Mouse (Mus musculus) limb, embryonic 14.5 days (tissue): Measurements from ENCODE around the gene Smpdl3a. TPM values are rescaled to one million over a fixed set of nuclear protein-coding genes. Genes with fewer than 3 reads are reported as not detected.

Source experiments
- ATAC-seq: fragments of 200-750 bp; cut with Nextera tagmentation; 2 replicates; pipeline ENCODE4 v1.8.0; 2017; ENCODE audit warnings: low read depth, moderate number of reproducible peaks, moderate TSS enrichment; ENCODE audit not compliant: low FRiP score
- DNase-seq: peaks from one replicate; pipeline ENCODE4 v3.0.0-alpha.2; 2015; ENCODE audit warnings: low spot score
- H3K27ac ChIP-seq: fragments of 300-500 bp; sonication (generic); replicated peaks from 2 replicates; pipeline ENCODE4 v1.5.1; 2014; ENCODE audit warnings: low read depth, mild to moderate bottlenecking, low read length, moderate library complexity, mixed read lengths
- H3K27me3 ChIP-seq: fragments of 300-500 bp; sonication (generic); 2 replicates; pipeline ENCODE4 v1.6.1; 2014; ENCODE audit warnings: low read length, mixed read lengths; ENCODE audit not compliant: control insufficient read depth, insufficient read depth
- H3K36me3 ChIP-seq: fragments of 300-500 bp; sonication (generic); 2 replicates; pipeline ENCODE4 v1.6.1; 2014; ENCODE audit warnings: mild to moderate bottlenecking, low read length, moderate library complexity, mixed read lengths; ENCODE audit not compliant: control insufficient read depth, insufficient read depth
- H3K4me1 ChIP-seq: fragments of 300-500 bp; sonication (generic); 2 replicates; pipeline ENCODE4 v1.6.1; 2014; ENCODE audit warnings: antibody characterized with exemption, low read length, mixed read lengths; ENCODE audit not compliant: control insufficient read depth, insufficient read depth
- H3K4me2 ChIP-seq: fragments of 300-500 bp; sonication (generic); replicated peaks from 2 replicates; pipeline ENCODE4 v1.6.1; 2014; ENCODE audit warnings: low read depth, mild to moderate bottlenecking, low read length, moderate library complexity; ENCODE audit not compliant: severe bottlenecking
- H3K4me3 ChIP-seq: fragments of 300-500 bp; sonication (generic); replicated peaks from 2 replicates; pipeline ENCODE4 v1.5.1; 2014; ENCODE audit warnings: low read length
- H3K9ac ChIP-seq: fragments of 300-500 bp; sonication (generic); 2 replicates; pipeline ENCODE4 v1.6.1; 2014; ENCODE audit warnings: mild to moderate bottlenecking, low read depth, low read length, moderate library complexity; ENCODE audit not compliant: severe bottlenecking
- H3K9me3 ChIP-seq: fragments of 300-500 bp; sonication (generic); 2 replicates; pipeline ENCODE4 v1.6.1; 2016; ENCODE audit warnings: low read length; ENCODE audit not compliant: control insufficient read depth
- POLR2A ChIP-seq: fragments of 200-500 bp; IDR thresholded peaks from 2 replicates; pipeline ENCODE4 v1.8.0; 2012; ENCODE audit warnings: inconsistent platforms, mild to moderate bottlenecking, moderate library complexity, borderline replicate concordance; ENCODE audit not compliant: insufficient read depth, insufficient read length; ENCODE audit errors: extremely low read depth
- WGBS: fragments of 180-500 bp; shearing (Covaris S2); extraction: QIAGEN DNeasy Blood & Tissue Kit; methylation state at CpG from one replicate; pipeline ENCODE4 v1.1.7; 2014; 5-methylcytosine and 5-hydroxymethylcytosine counted together
- polyA plus RNA-seq, 2 experiments: library from polyadenylated mRNA; depleted of rRNA in 1 of 2; stranded (reverse) in 1 of 2; unstranded in 1 of 2; fragments of >200 nt; fragmentation: Nextera tagmentation in 1 of 2; extraction: Ambion mirVana in 1 of 2; gene quantifications; 2 replicates each; pipeline versions ENCODE4 v1.2.1 to v1.2.3; 2012 to 2014

Smpdl3a gene
- polyA plus RNA-seq, 2 experiments = 13.7 to 14.3 TPM

GRCm38 (mm10) chr10:57785552-57785951, 8.6 kb upstream of the Smpdl3a start:
- no peak for TF ChIP-seq POLR2A
- WGBS = 71% methylated on average over 2 of the region's 2 CpGs
- Histone ChIP-seq H3K4me3 (no peak overlapping the region), H3K27me3 (no peaks in the 10 kb centered on the region), H3K4me2 (no peak overlapping the region), H3K9me3 (no peaks in the 10 kb centered on the region), H3K4me1 (peaks cover 10% of the 10 kb centered on the region), H3K9ac (no peak overlapping the region), H3K27ac (no peak overlapping the region), H3K36me3 (no peaks in the 10 kb centered on the region)
- ATAC-seq = no peak
- DNase-seq = no peak

- Histone ChIP-seq H3K4me1 (no peaks in the 10 kb centered on the region), H3K27me3 (no peaks in the 10 kb centered on the region), H3K9ac (no peak overlapping the region), H3K9me3 (0 out of 2 replicates have a peak, but pooled peaks cover 4% of the 10 kb centered on the region), H3K36me3 (no peaks in the 10 kb centered on the region), H3K27ac (no peak overlapping the region), H3K4me3 (no peak overlapping the region), H3K4me2 (no peak overlapping the region)
- ATAC-seq = no peak
- TF ChIP-seq POLR2A = no peak
- 88% methylated on average over 1 of the region's 1 CpGs for WGBS
- DNase-seq = no peak
Observed at GRCm38 (mm10) chr10:57792957-57793356, 1.2 kb upstream of the Smpdl3a start.

DNA sequence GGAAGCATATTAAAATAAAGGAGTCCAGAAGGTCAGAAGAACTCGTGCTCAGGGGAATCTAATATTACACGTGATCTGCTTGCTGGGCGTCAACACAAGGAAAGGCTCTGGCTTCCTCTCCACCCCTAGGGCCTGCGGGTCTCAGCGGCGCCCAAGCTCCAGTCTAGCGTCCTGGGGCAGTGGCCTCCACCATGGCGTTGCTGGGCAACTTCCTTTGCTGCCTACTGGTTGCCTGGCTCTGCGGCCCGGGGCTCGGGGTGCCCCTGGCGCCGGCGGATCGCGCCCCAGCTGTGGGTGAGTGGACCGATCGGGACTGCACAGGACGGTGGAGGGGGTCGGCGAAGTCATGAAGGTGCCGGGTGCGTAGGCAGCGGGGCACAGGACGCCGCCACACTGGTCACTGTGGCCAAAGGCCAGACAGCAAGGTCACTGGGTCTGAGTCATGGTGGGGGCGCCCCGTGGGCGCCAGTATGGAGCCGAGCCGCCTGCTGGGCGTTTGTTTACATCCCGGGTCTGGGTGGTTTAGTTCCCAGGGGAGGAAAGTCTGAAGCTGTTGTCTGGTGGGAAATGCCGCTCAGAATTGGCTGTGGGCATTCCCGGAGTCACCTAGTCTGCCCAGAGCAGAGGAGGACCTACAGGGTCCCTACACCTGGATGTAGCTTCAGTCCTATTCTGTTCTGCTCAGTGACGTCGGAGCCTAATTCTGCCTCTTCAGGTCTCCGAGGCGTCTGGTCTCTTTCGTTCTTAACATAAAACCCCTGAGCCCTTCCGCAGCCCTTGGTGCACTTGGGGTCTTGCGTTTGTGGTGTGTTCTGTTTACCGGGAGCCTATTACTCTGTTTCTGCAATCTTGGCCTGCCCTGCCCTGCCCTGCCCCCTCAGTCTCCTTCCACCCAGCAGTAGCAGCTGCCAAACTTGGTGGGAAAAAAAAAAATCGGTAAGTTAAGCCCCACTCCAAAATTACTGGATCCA, 641 bp downstream of the Smpdl3a start:
- H3K27me3 ChIP-seq = no peaks in the 10 kb centered on the region
- H3K9ac ChIP-seq = peak overlapping the region; percentile 70
- ATAC-seq = peak; percentile 53
- 2% methylated on average over 44 of the region's 44 CpGs for WGBS
- no peaks in the 10 kb centered on the region for H3K36me3 ChIP-seq
- H3K4me3 ChIP-seq = peak overlapping the region; percentile 56
- H3K9me3 ChIP-seq = 0 out of 2 replicates have a peak, but pooled peaks cover 4% of the 10 kb centered on the region
- peak; percentile 20 for DNase-seq
- H3K4me1 ChIP-seq = no peaks in the 10 kb centered on the region
- H3K27ac ChIP-seq = no peak overlapping the region
- no peak for TF ChIP-seq POLR2A
- H3K4me2 ChIP-seq = peak overlapping the region; percentile 97

GRCm38 (mm10) chr10:57795542-57795941, 1.4 kb downstream of the Smpdl3a start:
- Histone ChIP-seq H3K4me2 (peak overlapping the region; percentile 97), H3K4me3 (peak overlapping the region; percentile 56), H3K4me1 (no peaks in the 10 kb centered on the region), H3K27me3 (no peaks in the 10 kb centered on the region), H3K9ac (no peak overlapping the region; the same call in 1 of the 2 replicates), H3K9me3 (0 out of 2 replicates have a peak, but pooled peaks cover 4% of the 10 kb centered on the region), H3K36me3 (no peaks in the 10 kb centered on the region), H3K27ac (no peak overlapping the region)
- WGBS = 21% methylated on average over 4 of the region's 4 CpGs
- no peak for TF ChIP-seq POLR2A
- no peak for ATAC-seq
- no peak for DNase-seq

- Histone ChIP-seq H3K27ac (no peak overlapping the region), H3K4me3 (no peak overlapping the region), H3K27me3 (no peaks in the 10 kb centered on the region), H3K9me3 (0 out of 2 replicates have a peak, but pooled peaks cover 4% of the 10 kb centered on the region), H3K4me1 (no peaks in the 10 kb centered on the region), H3K4me2 (0 out of 2 replicates have a peak overlapping the region, but pooled peaks have one; percentile 1), H3K36me3 (no peaks in the 10 kb centered on the region), H3K9ac (no peak overlapping the region)
- no peak for TF ChIP-seq POLR2A
- DNase-seq = peak; percentile 29
- WGBS = 36% methylated on average over 4 of the region's 4 CpGs
- no peak for ATAC-seq
Observed at GRCm38 (mm10) chr10:57796057-57796456, 1.9 kb downstream of the Smpdl3a start.
